Comparison of ENCODE assay signal across 16 mouse cellular contexts in genomic region chr11:97445596-97445995, GRCm38 (mm10). TPM values are rescaled to one million over a fixed set of nuclear protein-coding genes. Genes with fewer than 3 reads are reported as not detected.
DNase-seq lines count a peak whose midpoint lies in the region; ATAC-seq and TF ChIP-seq lines count a peak whose summit lies in the region.
"Had no signal": no experiment of that assay in that cellular context is flagged by ENCODE, and none has a peak within 500 bp of the region (broad histone marks: within the 10 kb centered on the region; RNA-seq: fewer than 3 reads in every experiment).

No protein-coding gene starts in this region.

- peak overlapping the region; percentile 12; the same call in 1 of the 2 replicates for H3K9ac ChIP-seq in heart, embryonic 14.5 days (ENCODE audit: low read length)
- H3K9ac ChIP-seq in limb, embryonic 12.5 days (replicated peaks), result no peak overlapping the region
- no peak overlapping the region for H3K9ac ChIP-seq in intestine, postnatal 0 days (ENCODE audit: low read depth, low read length)
- H3K9ac ChIP-seq: limb, embryonic 13.5 days had no signal

- no peak for ATAC-seq in heart, embryonic 14.5 days (ENCODE audit: insufficient number of reproducible peaks, insufficient read depth, low FRiP score, low read depth)
- ATAC-seq in limb, embryonic 12.5 days (ENCODE audit: insufficient number of reproducible peaks, insufficient read depth, low FRiP score, low TSS enrichment, low read depth), result no peak
- ATAC-seq in intestine, postnatal 0 days, result no peak

- no peaks in the 10 kb centered on the region for H3K9me3 ChIP-seq in heart, embryonic 14.5 days (ENCODE audit: control insufficient read depth, low read length)
- H3K9me3 ChIP-seq in limb, embryonic 12.5 days, result no peaks in the 10 kb centered on the region
- H3K9me3 ChIP-seq in intestine, postnatal 0 days (ENCODE audit: control insufficient read depth), result no peaks in the 10 kb centered on the region
- H3K9me3 ChIP-seq: limb, embryonic 13.5 days had no signal

- WGBS in heart, embryonic 14.5 days, result 40% methylated on average over 6 of the region's 6 CpGs
- WGBS in spleen, adult 2 months, result 92% methylated on average over 6 of the region's 6 CpGs
- 82% methylated on average over 6 of the region's 6 CpGs for WGBS in limb, embryonic 12.5 days
- 74% methylated on average over 6 of the region's 6 CpGs for WGBS in intestine, postnatal 0 days

- intact Hi-C loops in heart, postnatal 25 days (cut with DNase I), result no loop called here
- intact Hi-C loops in left cerebral cortex, postnatal 36 days (cut with DNase I), result no loop called here

- H3K36me3 ChIP-seq in heart, embryonic 14.5 days (ENCODE audit: control insufficient read depth, insufficient read depth, low read length), result peaks cover 70% of the 10 kb centered on the region
- H3K36me3 ChIP-seq in spleen, adult 2 months (ENCODE audit: control insufficient read depth, insufficient read depth, low read length), result no peaks in the 10 kb centered on the region; the same call in 1 of the 2 replicates
- H3K36me3 ChIP-seq in limb, embryonic 12.5 days, result peaks cover 48% of the 10 kb centered on the region
- peaks cover 30% of the 10 kb centered on the region; the same call in 1 of the 2 replicates for H3K36me3 ChIP-seq in intestine, postnatal 0 days (ENCODE audit: control insufficient read depth, insufficient read depth)

- H3K4me2 ChIP-seq in heart, embryonic 14.5 days (ENCODE audit: low read length), result no peak overlapping the region
- no peak overlapping the region for H3K4me2 ChIP-seq in limb, embryonic 12.5 days
- H3K4me2 ChIP-seq in intestine, postnatal 0 days (replicated peaks; ENCODE audit: low read depth), result no peak overlapping the region
- H3K4me2 ChIP-seq: limb, embryonic 13.5 days had no signal

- no peak for TF ChIP-seq CTCF in spleen, adult 2 months (IDR thresholded peaks at IDR 0.05; ENCODE audit: extremely low read depth, insufficient read depth, insufficient read length, insufficient replicate concordance)
- TF ChIP-seq CTCF in intestine, postnatal 0 days (IDR thresholded peaks at IDR 0.05; ENCODE audit: low read depth), result no peak

- TF ChIP-seq POLR2A in spleen, adult 2 months (IDR thresholded peaks at IDR 0.05; ENCODE audit: low read depth, low read length), result no peak

- H3K27me3 ChIP-seq in heart, embryonic 14.5 days (ENCODE audit: control insufficient read depth, insufficient read depth, low read length), result no peaks in the 10 kb centered on the region
- H3K27me3 ChIP-seq in spleen, adult 2 months (ENCODE audit: control insufficient read depth, insufficient read depth, low read length), result peaks cover 2% of the 10 kb centered on the region; the same call in 1 of the 2 replicates
- peaks cover 8% of the 10 kb centered on the region; the same call in 1 of the 2 replicates for H3K27me3 ChIP-seq in limb, embryonic 12.5 days
- H3K27me3 ChIP-seq in intestine, postnatal 0 days (replicated peaks; ENCODE audit: control insufficient read depth, insufficient read depth, low read length), result no peaks in the 10 kb centered on the region

- no peak overlapping the region for H3K4me3 ChIP-seq in heart, embryonic 14.5 days (ENCODE audit: control insufficient read depth in 1 of 2, insufficient read depth in 1 of 2, low read depth in 1 of 2, low read length in 2 of 2)
- H3K4me3 ChIP-seq in spleen, adult 2 months (ENCODE audit: extremely low read depth, insufficient read depth, insufficient read length), result no peak overlapping the region
- H3K4me3 ChIP-seq in limb, embryonic 12.5 days (replicated peaks), result no peak overlapping the region
- H3K4me3 ChIP-seq in intestine, postnatal 0 days (ENCODE audit: low read depth, low read length), result no peak overlapping the region
- H3K4me3 ChIP-seq: heart, adult 2 months; limb, embryonic 13.5 days had no signal

- peaks cover 39 to 60% of the 10 kb centered on the region in 2 experiments for H3K4me1 ChIP-seq in heart, embryonic 14.5 days (ENCODE audit: control insufficient read depth in 2 of 2, insufficient read depth in 2 of 2, low read length in 2 of 2)
- no peaks in the 10 kb centered on the region for H3K4me1 ChIP-seq in spleen, adult 2 months (ENCODE audit: control insufficient read depth, insufficient read depth, insufficient read length)
- H3K4me1 ChIP-seq in limb, embryonic 12.5 days (replicated peaks), result peaks cover 42% of the 10 kb centered on the region
- peaks cover 8% of the 10 kb centered on the region; the same call in 1 of the 2 replicates for H3K4me1 ChIP-seq in intestine, postnatal 0 days (replicated peaks; ENCODE audit: control insufficient read depth, insufficient read depth, low read length)

- peak overlapping the region; percentile 5 to 24; a peak in 1 of 4 replicates for H3K27ac ChIP-seq in heart, embryonic 14.5 days (replicated peaks in 1 of 2; ENCODE audit: control insufficient read depth in 1 of 2, insufficient read depth in 1 of 2, low read depth in 2 of 2, low read length in 2 of 2)
- peak overlapping the region; percentile 29; the same call in 1 of the 2 replicates for H3K27ac ChIP-seq in spleen, adult 2 months (ENCODE audit: insufficient read depth, low read length)
- peak overlapping the region; percentile 18; the same call in 1 of the 2 replicates for H3K27ac ChIP-seq in limb, embryonic 12.5 days
- H3K27ac ChIP-seq in intestine, postnatal 0 days (ENCODE audit: low read depth, low read length), result no peak overlapping the region
- H3K27ac ChIP-seq: heart, adult 2 months; limb, embryonic 13.5 days had no signal

- no peak for DNase-seq in heart, postnatal 25 days (ENCODE audit: low spot score)
- DNase-seq in spleen, adult 2 months (ENCODE audit: low read depth in 1 of 2, low spot score in 2 of 2), result no peak
- DNase-seq in spleen, adult 12 weeks (ENCODE audit: low spot score), result no peak
- no peak for DNase-seq in left cerebral cortex, postnatal 36 days (ENCODE audit: low spot score in 2 of 2)
- DNase-seq: adrenal gland, postnatal 14 days; kidney, adult 18-20 months; kidney, postnatal 36 days; layer of hippocampus, postnatal 36 days; lung, postnatal 36 days had no signal

RNA-seq across cellular contexts. Expression of gene Arhgap23, which starts 30.3 kb away (rescaled TPM):
- polyA plus RNA-seq in heart, embryonic 14.5 days (2014; fragmentation: Nextera tagmentation; extraction: Ambion mirVana), result 7.1 and 8.4 TPM in 2 replicates
- 10 to 100 TPM; 14.8 to 19.4 TPM for total RNA-seq in heart, postnatal 25 days (2021)
- polyA plus RNA-seq in spleen, adult 2 months (2012; rRNA removed), result 39.7 and 50.2 TPM in 2 replicates
- 7.3 and 7.4 TPM in 2 replicates for polyA plus RNA-seq in limb, embryonic 12.5 days (2016; fragmentation: Nextera tagmentation; extraction: Ambion mirVana)
- total RNA-seq in left cerebral cortex, postnatal 36 days (2021), result 10 to 100 TPM; 68.0 to 74.4 TPM
- polyA plus RNA-seq in intestine, postnatal 0 days (2015; fragmentation: Nextera tagmentation; extraction: Ambion mirVana), result 3.5 and 4.6 TPM in 2 replicates

RNA-seq across cellular contexts. Expression of gene 4933428G20Rik, which starts 54.5 kb away (rescaled TPM):
- polyA plus RNA-seq in heart, embryonic 14.5 days (2014; fragmentation: Nextera tagmentation; extraction: Ambion mirVana), result 0.19 TPM in 1 of 2 replicates, not detected in the other
- not detected for total RNA-seq in heart, postnatal 25 days (2021)
- polyA plus RNA-seq in spleen, adult 2 months (2012; rRNA removed), result not detected in 2 replicates
- 0.36 and 1.4 TPM in 2 replicates for polyA plus RNA-seq in limb, embryonic 12.5 days (2016; fragmentation: Nextera tagmentation; extraction: Ambion mirVana)
- total RNA-seq in left cerebral cortex, postnatal 36 days (2021), result under 1 TPM; 0.22 to 0.48 TPM
- 0.10 and 0.21 TPM in 2 replicates for polyA plus RNA-seq in intestine, postnatal 0 days (2015; fragmentation: Nextera tagmentation; extraction: Ambion mirVana)
- total RNA-seq: adrenal gland, postnatal 14 days; common myeloid progenitor, adult 5-6 weeks; heart, adult 2 months; layer of hippocampus, postnatal 36 days had no signal
- polyA plus RNA-seq: heart, adult 2 months; urinary bladder, adult 2 months had no signal
